Mouse (Mus musculus) limb, embryonic 14.5 days (tissue): ENCODE data around the gene Slc12a3. TPM values are rescaled to one million over a fixed set of nuclear protein-coding genes. Genes with fewer than 3 reads are reported as not detected.

Source experiments
- ATAC-seq: fragments of 200-750 bp; cut with Nextera tagmentation; 2 replicates; pipeline ENCODE4 v1.8.0; 2017; ENCODE audit warnings: low read depth, moderate number of reproducible peaks, moderate TSS enrichment; ENCODE audit not compliant: low FRiP score
- DNase-seq: peaks from one replicate; pipeline ENCODE4 v3.0.0-alpha.2; 2015; ENCODE audit warnings: low spot score
- H3K27ac ChIP-seq: fragments of 300-500 bp; sonication (generic); replicated peaks from 2 replicates; pipeline ENCODE4 v1.5.1; 2014; ENCODE audit warnings: low read depth, mild to moderate bottlenecking, low read length, moderate library complexity, mixed read lengths
- H3K27me3 ChIP-seq: fragments of 300-500 bp; sonication (generic); 2 replicates; pipeline ENCODE4 v1.6.1; 2014; ENCODE audit warnings: low read length, mixed read lengths; ENCODE audit not compliant: control insufficient read depth, insufficient read depth
- H3K36me3 ChIP-seq: fragments of 300-500 bp; sonication (generic); 2 replicates; pipeline ENCODE4 v1.6.1; 2014; ENCODE audit warnings: mild to moderate bottlenecking, low read length, moderate library complexity, mixed read lengths; ENCODE audit not compliant: control insufficient read depth, insufficient read depth
- H3K4me1 ChIP-seq: fragments of 300-500 bp; sonication (generic); 2 replicates; pipeline ENCODE4 v1.6.1; 2014; ENCODE audit warnings: antibody characterized with exemption, low read length, mixed read lengths; ENCODE audit not compliant: control insufficient read depth, insufficient read depth
- H3K4me2 ChIP-seq: fragments of 300-500 bp; sonication (generic); replicated peaks from 2 replicates; pipeline ENCODE4 v1.6.1; 2014; ENCODE audit warnings: low read depth, mild to moderate bottlenecking, low read length, moderate library complexity; ENCODE audit not compliant: severe bottlenecking
- H3K4me3 ChIP-seq: fragments of 300-500 bp; sonication (generic); replicated peaks from 2 replicates; pipeline ENCODE4 v1.5.1; 2014; ENCODE audit warnings: low read length
- H3K9ac ChIP-seq: fragments of 300-500 bp; sonication (generic); 2 replicates; pipeline ENCODE4 v1.6.1; 2014; ENCODE audit warnings: mild to moderate bottlenecking, low read depth, low read length, moderate library complexity; ENCODE audit not compliant: severe bottlenecking
- H3K9me3 ChIP-seq: fragments of 300-500 bp; sonication (generic); 2 replicates; pipeline ENCODE4 v1.6.1; 2016; ENCODE audit warnings: low read length; ENCODE audit not compliant: control insufficient read depth
- POLR2A ChIP-seq: fragments of 200-500 bp; IDR thresholded peaks from 2 replicates; pipeline ENCODE4 v1.8.0; 2012; ENCODE audit warnings: inconsistent platforms, mild to moderate bottlenecking, moderate library complexity, borderline replicate concordance; ENCODE audit not compliant: insufficient read depth, insufficient read length; ENCODE audit errors: extremely low read depth
- WGBS: fragments of 180-500 bp; shearing (Covaris S2); extraction: QIAGEN DNeasy Blood & Tissue Kit; methylation state at CpG from one replicate; pipeline ENCODE4 v1.1.7; 2014; 5-methylcytosine and 5-hydroxymethylcytosine counted together
- polyA plus RNA-seq, 2 experiments: library from polyadenylated mRNA; depleted of rRNA in 1 of 2; stranded (reverse) in 1 of 2; unstranded in 1 of 2; fragments of >200 nt; fragmentation: Nextera tagmentation in 1 of 2; extraction: Ambion mirVana in 1 of 2; gene quantifications; 2 replicates each; pipeline versions ENCODE4 v1.2.1 to v1.2.3; 2012 to 2014

The Slc12a3 gene
- polyA plus RNA-seq, 2 experiments: 0.08 TPM; not detected in 1

DNA sequence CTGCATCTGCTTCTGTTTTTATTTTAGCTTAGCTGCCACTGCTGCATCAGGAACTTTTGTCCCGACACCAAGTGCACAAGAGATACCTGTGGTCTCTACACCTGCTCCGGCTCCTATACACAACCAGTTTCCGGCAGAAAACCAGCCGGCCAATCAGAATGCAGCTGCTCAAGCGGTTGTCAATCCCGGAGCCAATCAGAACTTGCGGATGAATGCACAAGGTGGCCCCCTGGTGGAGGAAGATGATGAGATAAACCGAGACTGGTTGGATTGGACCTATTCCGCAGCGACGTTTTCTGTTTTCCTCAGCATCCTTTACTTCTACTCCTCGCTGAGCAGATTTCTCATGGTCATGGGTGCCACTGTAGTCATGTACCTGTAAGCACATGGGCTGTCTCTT is 63.1 kb downstream of the Slc12a3 start:
- no peak for TF ChIP-seq POLR2A
- Histone ChIP-seq H3K4me3 (no peak overlapping the region), H3K4me1 (peaks cover 4% of the 10 kb centered on the region; the same call in 1 of the 2 replicates), H3K36me3 (peaks cover 70% of the 10 kb centered on the region), H3K4me2 (no peak overlapping the region), H3K9ac (no peak overlapping the region), H3K27me3 (no peaks in the 10 kb centered on the region), H3K27ac (no peak overlapping the region), H3K9me3 (no peaks in the 10 kb centered on the region)
- 79% methylated on average over 12 of the region's 12 CpGs for WGBS
- ATAC-seq: no peak
- peak; percentile 21 for DNase-seq

DNA sequence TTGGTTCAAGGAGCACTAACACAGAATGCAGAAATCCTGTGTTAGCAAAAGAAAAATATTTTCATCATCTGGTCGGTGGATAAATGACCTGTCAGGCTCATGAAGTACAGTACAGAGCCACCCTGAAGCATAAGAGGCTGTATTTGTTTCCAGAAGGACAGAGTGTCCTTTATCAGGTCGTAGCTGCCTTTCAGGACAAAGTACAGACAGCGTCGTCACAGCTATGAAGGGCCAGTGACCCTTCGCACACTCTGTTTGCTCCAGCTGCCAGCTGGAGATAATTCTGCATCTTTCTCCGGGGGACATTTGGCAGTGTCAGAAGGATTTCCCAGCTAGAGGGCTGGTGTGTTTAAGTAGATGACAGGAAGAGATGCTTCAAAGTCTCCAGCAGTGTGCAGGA is 63.6 kb downstream of the Slc12a3 start:
- H3K36me3 ChIP-seq: peaks cover 73% of the 10 kb centered on the region
- ATAC-seq (no peak), DNase-seq (no peak)
- no peak for TF ChIP-seq POLR2A
- no peak overlapping the region for H3K9ac ChIP-seq
- H3K27ac ChIP-seq: no peak overlapping the region
- 86% methylated on average over 6 of the region's 6 CpGs for WGBS
- no peak overlapping the region for H3K4me3 ChIP-seq
- H3K4me1 ChIP-seq: peaks cover 3% of the 10 kb centered on the region; the same call in 1 of the 2 replicates
- H3K9me3 ChIP-seq: no peaks in the 10 kb centered on the region
- no peak overlapping the region for H3K4me2 ChIP-seq
- no peaks in the 10 kb centered on the region for H3K27me3 ChIP-seq

DNA sequence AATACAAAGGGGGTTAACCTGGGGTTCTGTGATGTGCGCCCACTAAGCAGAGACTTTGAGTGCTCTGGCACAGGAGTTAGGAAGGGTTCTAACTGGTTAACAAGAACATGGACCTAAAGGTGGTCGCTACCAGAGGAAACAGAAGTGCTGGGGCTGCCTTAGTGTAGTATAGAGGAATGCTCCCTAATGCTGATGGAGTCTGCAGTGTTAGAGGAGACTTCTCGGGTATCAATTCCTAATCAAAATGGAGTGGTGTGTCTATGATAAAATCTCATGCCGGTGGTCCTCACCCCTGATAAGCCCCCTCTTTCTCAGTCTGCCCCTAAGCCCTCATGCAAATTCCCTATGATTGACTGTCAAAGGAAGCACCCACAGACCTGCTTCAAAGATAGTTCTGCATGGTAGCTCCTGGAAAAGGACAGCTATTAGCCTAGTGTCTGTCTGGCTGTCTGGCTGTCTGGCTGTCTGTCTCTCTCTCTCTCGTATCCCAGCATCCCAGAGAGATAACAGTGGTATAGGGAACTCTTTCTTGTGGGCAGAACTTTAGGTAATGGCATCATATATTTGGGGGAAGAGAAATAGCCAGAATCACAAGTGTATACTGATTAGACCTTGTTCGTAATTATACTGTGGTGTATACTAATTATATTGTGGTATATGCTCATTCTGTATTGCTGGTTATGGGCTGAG is 67.0 kb downstream of the Slc12a3 start:
- no peak for TF ChIP-seq POLR2A
- no peak for ATAC-seq
- H3K9ac ChIP-seq: no peak overlapping the region
- DNase-seq: no peak
- H3K27ac ChIP-seq: no peak overlapping the region
- H3K27me3 ChIP-seq: no peaks in the 10 kb centered on the region
- H3K4me2 ChIP-seq: no peak overlapping the region
- H3K9me3 ChIP-seq: no peaks in the 10 kb centered on the region
- H3K36me3 ChIP-seq: peaks cover 56% of the 10 kb centered on the region
- H3K4me3 ChIP-seq: no peak overlapping the region
- H3K4me1 ChIP-seq: no peaks in the 10 kb centered on the region
- 86% methylated on average over 6 of the region's 6 CpGs for WGBS

DNA sequence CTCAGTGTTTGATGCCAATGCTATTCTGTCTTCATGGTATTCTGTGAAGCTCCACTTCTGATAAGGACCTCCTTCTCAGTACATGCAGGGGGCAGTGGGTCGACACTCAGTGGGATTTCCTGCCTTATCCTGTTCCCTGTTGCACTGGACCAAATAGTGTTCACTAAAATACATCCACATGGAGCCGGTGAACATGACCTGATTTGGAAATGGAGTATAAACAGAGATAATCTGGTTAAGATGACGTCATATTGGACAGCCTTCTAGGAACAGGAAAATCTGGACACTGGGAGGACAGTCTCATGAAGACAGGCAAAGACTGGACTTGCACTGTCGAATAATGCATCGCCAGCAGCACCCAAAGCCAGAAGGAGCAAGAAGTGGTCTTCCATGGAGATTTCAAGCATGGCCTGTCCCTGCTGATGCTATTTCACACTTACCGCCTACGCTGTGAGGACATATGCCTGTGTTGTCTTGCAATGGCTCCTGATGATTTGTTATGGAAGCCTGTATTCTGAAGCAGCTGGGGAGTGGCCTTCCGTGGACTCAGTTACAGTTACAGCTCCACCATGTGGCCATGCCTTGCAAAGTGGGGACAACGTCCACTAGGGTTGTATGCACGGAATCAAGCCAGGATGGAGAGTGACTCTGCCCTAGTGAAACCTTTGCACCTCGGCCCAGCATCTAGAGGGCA is 68.1 kb downstream of the Slc12a3 start:
- H3K4me1 ChIP-seq: no peaks in the 10 kb centered on the region
- TF ChIP-seq POLR2A: no peak
- H3K36me3 ChIP-seq: peaks cover 45% of the 10 kb centered on the region
- H3K27me3 ChIP-seq: no peaks in the 10 kb centered on the region
- ATAC-seq (0 out of 2 replicates have a peak, but pooled peaks have one; percentile 41), DNase-seq (peak; percentile 23)
- no peaks in the 10 kb centered on the region for H3K9me3 ChIP-seq
- no peak overlapping the region for H3K27ac ChIP-seq
- no peak overlapping the region for H3K4me2 ChIP-seq
- H3K9ac ChIP-seq: no peak overlapping the region
- no peak overlapping the region for H3K4me3 ChIP-seq
- WGBS: 68% methylated on average over 11 of the region's 11 CpGs

- no peaks in the 10 kb centered on the region for H3K27me3 ChIP-seq
- H3K4me2 ChIP-seq: no peak overlapping the region
- ATAC-seq (no peak), DNase-seq (no peak)
- H3K9me3 ChIP-seq: no peaks in the 10 kb centered on the region
- H3K4me1 ChIP-seq: no peaks in the 10 kb centered on the region
- no peak overlapping the region for H3K27ac ChIP-seq
- TF ChIP-seq POLR2A: no peak
- peaks cover 32% of the 10 kb centered on the region for H3K36me3 ChIP-seq
- no peak overlapping the region for H3K4me3 ChIP-seq
- no peak overlapping the region for H3K9ac ChIP-seq
- 73% methylated on average over 6 of the region's 6 CpGs for WGBS
Measured at GRCm38 (mm10) chr8:94398587-94398986, 69.6 kb downstream of the Slc12a3 start.
